Mouse (Mus musculus) right cerebral cortex, postnatal 4 days (tissue): ENCODE data around the gene Lrrc4b.

Source experiments
- DNase-seq: peaks from one replicate; pipeline ENCODE4 v3.0.0-alpha.2; 2022

Gene Lrrc4b

DNA sequence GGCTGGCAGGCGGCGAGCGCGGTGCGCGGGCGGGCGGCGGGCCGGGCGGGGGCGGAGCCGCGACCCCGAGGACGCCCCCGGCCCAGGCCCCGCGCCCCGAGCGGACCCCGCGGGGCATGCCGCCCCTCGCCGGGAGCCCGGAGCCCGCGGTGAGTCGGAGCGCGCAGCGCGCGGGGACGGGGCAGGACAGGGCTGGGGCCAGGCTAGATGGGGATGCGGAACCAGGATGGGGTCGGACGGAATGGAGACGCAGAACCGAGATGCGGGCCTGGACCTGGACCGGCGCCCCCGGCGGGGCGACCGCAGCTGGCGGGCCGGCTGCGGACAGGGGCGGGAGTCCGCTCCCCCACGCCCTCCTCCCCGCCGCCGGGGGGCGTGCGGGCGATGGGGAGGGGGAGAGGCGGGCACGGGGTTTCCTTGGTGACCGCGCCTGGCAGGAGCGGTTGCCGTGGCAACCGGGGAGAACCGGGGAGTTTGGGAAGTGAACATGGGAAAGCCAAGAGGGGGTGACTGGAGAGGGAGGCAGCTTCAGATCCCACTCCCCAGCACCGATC, at the start of gene Lrrc4b:
Gene Lrrc4b (plus strand): TSS at position 51 of the 554 bp plus-strand sequence.
- peak; percentile 87 for DNase-seq

GRCm38 (mm10) chr7:44382541-44382940, 46.3 kb upstream of the Lrrc4b start:
- DNase-seq, result peak; percentile 68

DNA sequence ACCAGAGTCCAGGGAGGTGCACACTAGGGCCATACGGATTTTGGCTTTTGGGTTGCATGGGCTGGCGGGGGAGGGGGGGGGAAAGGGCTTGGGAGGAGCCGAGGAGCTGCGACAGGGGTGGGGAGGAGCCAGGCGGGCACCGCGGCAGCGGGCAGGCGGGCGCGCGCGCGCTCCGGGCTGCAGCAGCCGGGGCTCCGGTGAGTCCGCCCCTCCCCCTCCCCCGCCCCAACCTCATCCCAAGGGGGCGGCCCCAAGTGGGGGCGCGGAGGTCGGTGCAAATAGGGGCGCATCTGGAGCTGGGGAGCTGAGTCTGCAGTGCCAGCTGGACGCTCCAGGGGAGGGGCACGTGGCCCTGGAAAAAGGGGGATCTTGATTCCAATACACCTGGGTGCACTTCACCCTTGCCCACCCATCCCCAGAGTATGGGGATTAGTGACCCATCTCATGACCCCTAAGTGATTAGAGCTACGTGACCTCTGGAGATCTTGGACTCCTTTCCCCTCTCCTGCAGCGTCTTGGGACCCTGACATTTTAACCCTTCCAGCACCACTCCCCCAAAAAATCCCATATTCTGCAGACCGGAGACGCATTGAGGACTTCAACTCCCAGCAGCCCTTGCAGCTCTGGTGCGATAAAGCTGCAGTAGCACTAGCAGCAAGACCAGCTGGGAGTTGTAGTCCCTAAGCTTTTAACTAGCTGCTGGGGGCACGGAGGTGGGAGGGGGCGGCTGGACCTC, 44.7 kb upstream of the Lrrc4b start, which contains the start of gene Syt3:
Gene Syt3 (plus strand): TSS at position 123 of the 736 bp plus-strand sequence.
- DNase-seq, result peak; percentile 70

DNA sequence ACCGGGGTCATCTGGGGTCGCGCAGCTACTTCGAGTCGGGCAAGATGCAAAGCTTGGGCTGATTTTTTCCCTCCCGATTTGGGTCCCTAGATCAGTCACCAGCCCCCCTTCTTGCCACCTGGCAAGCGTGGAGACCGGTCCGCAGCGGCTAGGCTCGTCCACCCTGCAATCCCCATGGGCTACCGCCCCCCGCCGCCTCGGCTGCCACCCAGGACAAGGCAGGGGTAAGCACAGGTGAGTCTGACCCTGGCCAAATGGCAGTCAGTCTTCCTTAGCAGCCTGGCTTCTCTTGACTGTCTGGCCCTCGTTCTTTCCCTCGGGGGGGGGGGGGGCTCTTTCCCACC, 44.1 kb upstream of the Lrrc4b start:
- no peak for DNase-seq

GRCm38 (mm10) chr7:44385720-44386119, 43.1 kb upstream of the Lrrc4b start, which contains the start of gene 1700008O03Rik:
Gene 1700008O03Rik, minus strand, starts transcription at chr7:44385820.
- DNase-seq, result no peak

GRCm38 (mm10) chr7:44391831-44392230, 37.0 kb upstream of the Lrrc4b start:
- DNase-seq, result no peak

GRCm38 (mm10) chr7:44392341-44392740, 36.5 kb upstream of the Lrrc4b start:
- no peak for DNase-seq

DNA sequence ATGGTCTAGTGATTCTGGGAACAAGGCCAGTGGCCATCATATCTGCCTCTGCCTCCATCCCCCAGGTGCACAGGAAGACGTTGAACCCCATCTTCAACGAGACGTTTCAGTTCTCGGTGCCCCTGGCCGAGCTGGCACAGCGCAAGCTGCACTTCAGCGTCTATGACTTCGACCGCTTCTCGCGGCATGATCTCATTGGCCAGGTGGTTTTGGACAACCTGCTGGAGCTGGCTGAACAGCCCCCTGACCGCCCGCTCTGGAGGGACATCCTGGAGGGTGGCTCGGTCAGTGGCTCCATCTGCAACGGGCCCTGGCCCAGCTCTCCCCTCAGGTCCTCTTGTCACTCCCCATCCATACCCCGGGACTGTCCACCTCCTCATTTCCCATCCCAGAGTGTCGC, 35.5 kb upstream of the Lrrc4b start:
- no peak for DNase-seq

- peak; percentile 48 for DNase-seq
Measured at GRCm38 (mm10) chr7:44398570-44398969, 30.2 kb upstream of the Lrrc4b start.

- DNase-seq, result no peak
Measured at GRCm38 (mm10) chr7:44401673-44402072, 27.1 kb upstream of the Lrrc4b start.

DNA sequence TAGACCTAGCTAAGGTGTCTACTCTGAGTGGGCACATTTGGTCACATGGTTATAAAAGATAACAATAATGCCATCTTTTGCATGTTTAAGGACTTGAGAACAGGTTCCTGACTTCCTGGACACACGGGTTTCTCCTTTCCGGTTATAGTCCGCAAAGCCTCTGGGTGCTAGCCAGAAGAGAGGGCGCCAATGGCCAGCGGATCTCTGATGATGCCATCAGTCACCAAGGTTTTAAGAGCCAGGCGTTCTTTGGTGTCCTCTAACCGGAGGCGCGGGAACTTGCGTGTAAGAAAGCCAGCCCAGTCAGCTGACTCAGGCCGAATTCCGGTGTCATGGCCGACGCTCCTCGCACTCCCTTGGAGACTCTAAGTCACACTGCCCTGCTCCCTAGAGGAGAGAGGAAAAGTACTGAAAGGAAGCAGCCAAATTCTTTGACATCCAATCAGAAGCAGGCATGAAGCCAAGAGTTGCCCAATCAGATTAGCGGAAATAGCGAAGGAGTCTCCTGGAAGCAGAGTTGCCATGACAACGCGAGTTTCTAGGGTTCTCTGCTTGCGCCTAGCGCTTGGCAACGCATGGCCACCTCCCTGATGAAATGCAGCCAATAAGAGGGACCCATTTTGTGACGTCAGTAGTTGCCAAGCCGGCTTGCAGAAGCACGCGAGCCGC, 23.3 kb upstream of the Lrrc4b start:
- DNase-seq, result peak; percentile 90

DNA sequence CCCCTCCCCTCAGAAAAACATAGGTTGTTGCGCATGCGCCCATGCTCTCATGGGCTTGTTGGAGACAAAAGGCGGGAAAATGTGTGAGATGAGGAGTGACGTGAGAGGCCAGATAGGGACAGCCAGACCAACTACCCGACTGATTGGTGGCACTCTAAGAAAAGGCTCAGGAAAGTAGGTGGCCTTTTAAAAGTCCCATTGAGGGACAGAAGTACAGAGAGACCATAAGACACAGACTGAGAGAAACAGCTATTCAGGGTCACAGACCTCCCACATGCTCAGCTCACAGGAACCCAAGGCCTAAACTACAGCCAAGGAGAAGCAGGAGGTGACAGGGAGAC, 22.8 kb upstream of the Lrrc4b start:
- DNase-seq, result no peak

- DNase-seq, result no peak
Measured at GRCm38 (mm10) chr7:44411144-44411543, 17.7 kb upstream of the Lrrc4b start.

DNA sequence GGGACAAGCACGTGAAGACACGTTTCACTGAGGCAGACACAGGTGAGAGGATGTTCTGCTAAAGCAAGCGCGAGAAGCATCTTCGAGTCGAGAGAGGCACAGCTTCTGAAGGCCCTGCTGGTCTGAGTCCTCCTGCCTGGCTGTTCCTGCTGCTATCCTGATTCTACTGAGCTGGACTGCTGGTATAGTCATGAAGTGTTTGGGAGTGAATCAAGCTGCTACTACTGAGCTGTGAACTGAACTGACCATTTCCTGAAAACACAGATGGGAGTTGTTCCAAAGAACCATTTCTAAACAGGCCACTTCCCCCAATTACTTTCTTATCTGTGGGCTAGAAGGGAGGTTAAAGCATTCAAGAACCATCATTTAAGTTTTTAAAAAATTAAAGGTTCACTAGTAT, 15.5 kb upstream of the Lrrc4b start:
- no peak for DNase-seq

DNA sequence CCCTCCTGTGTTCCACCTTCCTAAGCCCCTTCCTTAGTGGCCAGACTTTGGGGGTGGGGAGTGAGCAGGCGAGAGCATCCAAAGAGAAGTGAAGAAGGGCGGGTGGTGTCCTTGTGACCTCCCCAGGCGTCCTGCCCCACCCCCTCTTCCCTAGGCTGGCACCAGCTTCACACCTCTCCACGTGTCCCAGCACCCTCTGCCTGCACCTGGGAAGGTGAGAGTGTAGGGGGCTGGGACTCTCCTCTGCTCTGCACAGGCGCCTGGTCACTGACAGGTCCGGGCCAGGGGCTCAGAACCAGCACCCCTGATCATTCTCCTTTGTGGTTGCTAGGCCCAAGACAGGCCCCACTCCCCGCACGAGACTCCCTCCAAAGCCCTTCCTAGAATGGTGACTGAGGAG, 1.2 kb upstream of the Lrrc4b start:
- no peak for DNase-seq

GRCm38 (mm10) chr7:44428171-44428950, 457 bp upstream of the Lrrc4b start:
- peak; percentile 84 for DNase-seq

DNA sequence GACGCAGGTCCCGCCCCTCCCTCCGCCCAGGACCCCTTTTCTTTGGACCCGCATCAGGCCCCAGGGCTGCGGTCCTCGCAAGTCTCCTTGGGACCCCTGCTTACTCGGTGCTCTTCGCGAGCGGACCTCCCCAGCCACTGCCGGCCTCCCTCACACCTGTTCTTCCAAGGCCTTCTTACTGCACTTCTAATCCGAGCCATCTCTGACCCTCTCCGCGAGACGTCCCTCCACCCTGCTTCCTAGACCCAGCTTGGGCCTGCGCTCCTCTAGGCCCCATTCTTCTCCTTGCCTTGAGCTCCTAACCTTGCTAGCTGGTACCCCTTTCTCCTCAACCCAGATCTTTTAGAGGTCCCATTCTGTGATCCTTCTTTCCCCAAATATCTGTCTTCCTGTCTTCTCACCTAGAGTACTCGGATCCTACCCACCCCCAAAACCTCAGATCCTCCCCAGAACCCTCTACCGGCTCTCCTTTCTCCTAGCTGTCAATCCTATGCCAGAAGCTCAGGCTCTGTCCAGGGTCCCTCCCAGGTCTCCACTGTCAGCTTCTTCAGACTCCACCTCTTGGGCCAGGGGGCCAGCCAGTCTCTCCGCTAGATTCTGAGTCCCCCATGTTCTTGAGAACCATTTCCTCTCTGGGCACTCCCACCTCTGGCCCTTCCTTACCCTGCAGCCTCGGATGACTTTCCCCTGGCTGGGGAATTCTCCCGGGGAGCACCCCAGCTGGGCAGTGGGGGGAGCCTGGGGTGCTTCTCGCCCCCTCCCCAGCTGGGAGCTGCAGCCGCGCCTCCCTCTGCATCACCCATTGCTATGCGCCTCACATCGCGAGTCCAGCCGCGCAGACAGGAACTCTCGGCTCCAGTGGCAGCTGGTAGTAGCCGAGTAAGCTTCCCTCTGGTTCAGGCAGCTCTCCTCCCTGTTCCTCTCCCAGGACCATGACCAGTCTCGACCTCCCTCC, 993 bp downstream of the Lrrc4b start:
- DNase-seq, result peak; percentile 55

DNA sequence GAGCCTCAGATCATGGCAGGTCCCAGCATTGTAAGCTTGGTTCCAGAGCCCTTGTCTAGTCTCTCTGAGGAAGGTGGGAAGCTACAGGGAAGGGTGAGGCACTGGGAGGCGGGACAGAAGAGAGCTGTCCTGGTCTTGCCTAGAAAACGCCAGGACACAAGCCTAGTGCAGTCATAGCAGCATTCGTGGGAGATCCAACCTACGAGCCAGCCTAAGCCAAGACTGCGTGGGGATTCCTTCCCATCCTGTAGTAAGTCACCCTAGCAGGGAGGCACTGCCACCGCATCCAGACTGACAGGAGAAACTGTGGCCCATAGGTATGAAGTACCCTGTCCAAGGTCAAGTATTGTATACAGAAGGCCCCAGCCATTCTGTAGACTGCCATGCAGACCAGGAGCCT, 3.7 kb downstream of the Lrrc4b start:
- DNase-seq, result no peak

GRCm38 (mm10) chr7:44433371-44433770, 4.6 kb downstream of the Lrrc4b start:
- DNase-seq, result no peak

DNA sequence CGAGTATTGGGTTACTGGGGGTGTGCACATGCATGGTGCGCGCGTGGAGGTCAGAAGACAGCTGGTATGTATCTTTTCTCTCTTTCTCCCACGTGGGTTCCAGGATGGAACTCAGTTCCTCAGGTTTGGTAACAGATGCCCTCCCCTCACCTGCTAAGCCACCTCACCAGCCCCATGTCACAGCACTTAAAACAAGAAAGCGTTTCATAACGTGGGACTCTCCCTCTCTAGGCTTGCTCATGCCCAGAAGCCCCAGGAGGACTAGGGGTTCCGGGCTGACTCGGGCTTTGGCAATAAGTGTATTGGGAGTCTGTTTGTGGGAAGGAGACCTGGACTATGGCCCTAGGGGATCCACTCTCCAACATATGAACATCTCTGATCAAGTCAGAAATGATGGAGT, 5.3 kb downstream of the Lrrc4b start:
- no peak for DNase-seq

- DNase-seq, result no peak
Measured at GRCm38 (mm10) chr7:44435796-44436195, 7.0 kb downstream of the Lrrc4b start.

DNA sequence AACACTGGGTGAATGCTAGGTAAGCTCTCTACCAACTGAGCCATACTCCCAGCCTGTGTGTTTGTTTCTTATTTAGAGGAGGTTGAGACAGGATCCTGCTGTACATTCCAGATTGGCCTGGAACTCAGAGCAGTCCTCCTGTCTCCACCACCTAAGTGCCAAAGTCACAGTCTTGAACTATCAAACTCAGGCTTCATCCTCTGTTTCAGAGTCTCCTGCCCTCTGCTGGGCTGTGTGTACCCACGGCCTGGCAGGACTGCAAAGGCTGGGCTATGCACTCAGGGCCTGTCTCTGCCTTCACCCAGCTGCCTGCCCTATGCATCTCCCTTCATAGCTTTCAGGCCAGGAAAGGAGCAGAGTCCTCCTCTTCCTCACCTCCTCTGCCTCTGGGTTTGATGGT, 7.4 kb downstream of the Lrrc4b start:
- no peak for DNase-seq
